Mouse (Mus musculus): ENCODE data around the gene Fam118b. TPM values are rescaled to one million over a fixed set of nuclear protein-coding genes. Genes with fewer than 3 reads are reported as not detected.

The Fam118b gene
- total and polyA plus RNA-seq, 3 experiments, result 13.8 to 15.9 (median 15.2) TPM

GRCm38 (mm10) chr9:35199772-35200471, 67.7 kb downstream of the Fam118b start, which contains the start of the genes Srpr and Tirap:
Gene Srpr (plus strand): TSS chr9:35200175.
Gene Tirap (minus strand): TSS chr9:35200291.
- Histone ChIP-seq H3K36me3 (ENCODE audit: control insufficient read depth, insufficient read depth, low read length) (no peaks in the 10 kb centered on the region), H3K27ac (peak within 1 kb of the TSS; percentile 83), H3K4me3 (peak within 1 kb of the TSS; percentile 60), H3K79me2 (replicated peaks; ENCODE audit: control insufficient read depth, insufficient read depth, low read length) (no peaks in the 10 kb centered on the region), H3K27me3 (ENCODE audit: control insufficient read depth, insufficient read depth, low read length) (no peaks in the 10 kb centered on the region), H3K9ac (ENCODE audit: low read depth, low read length) (peak within 1 kb of the TSS; percentile 90), H3K4me1 (ENCODE audit: control insufficient read depth, insufficient read depth, low read length) (peaks cover 4% of the 10 kb centered on the region)
- WGBS, result under 1% methylated on average over 44 of the region's 44 CpGs
- intact Hi-C loops (cut with DNase I), result loop anchor here (1.0 to 10.0 kb wide), 4 partner anchors 10 to 365 kb away; partner anchors contain the start of genes Cdon and Dcps
- no peak for TF ChIP-seq EP300 (IDR thresholded peaks at IDR 0.05; ENCODE audit: insufficient read depth, low read depth, low read length)
- TF ChIP-seq CTCF (IDR thresholded peaks at IDR 0.05), result peak; percentile 96
- no peak; the same call in 1 of the 2 replicates for TF ChIP-seq POLR2A (IDR thresholded peaks at IDR 0.05; ENCODE audit: insufficient read depth, low read depth, low read length)
- peak; percentile 94 to 96 for DNase-seq

GRCm38 (mm10) chr9:35198945-35199771, 68.4 kb downstream of the Fam118b start:
- no peak for DNase-seq
- 21% methylated on average over 18 of the region's 18 CpGs for WGBS
- Histone ChIP-seq H3K4me3 (peak overlapping the region; percentile 60), H3K79me2 (replicated peaks; ENCODE audit: control insufficient read depth, insufficient read depth, low read length) (no peaks in the 10 kb centered on the region), H3K27ac (peak overlapping the region; percentile 83), H3K4me1 (ENCODE audit: control insufficient read depth, insufficient read depth, low read length) (peaks cover 4% of the 10 kb centered on the region), H3K36me3 (ENCODE audit: control insufficient read depth, insufficient read depth, low read length) (no peaks in the 10 kb centered on the region), H3K9ac (ENCODE audit: low read depth, low read length) (peak overlapping the region; percentile 90), H3K27me3 (ENCODE audit: control insufficient read depth, insufficient read depth, low read length) (no peaks in the 10 kb centered on the region)
- TF ChIP-seq POLR2A (IDR thresholded peaks at IDR 0.05; ENCODE audit: insufficient read depth, low read depth, low read length) (no peak), EP300 (IDR thresholded peaks at IDR 0.05; ENCODE audit: insufficient read depth, low read depth, low read length) (no peak), CTCF (IDR thresholded peaks at IDR 0.05) (no peak)
- intact Hi-C loops (cut with DNase I), result loop anchor here (2.0 kb wide), 1 partner anchor 22 kb away; the partner anchor contains the start of gene Dcps

GRCm38 (mm10) chr9:35198351-35198750, 69.3 kb downstream of the Fam118b start:
- no peak for DNase-seq
- H3K27me3 ChIP-seq (ENCODE audit: control insufficient read depth, insufficient read depth, low read length), result no peaks in the 10 kb centered on the region
- H3K36me3 ChIP-seq (ENCODE audit: control insufficient read depth, insufficient read depth, low read length), result no peaks in the 10 kb centered on the region
- no peaks in the 10 kb centered on the region for H3K79me2 ChIP-seq (replicated peaks; ENCODE audit: control insufficient read depth, insufficient read depth, low read length)
- peaks cover 4% of the 10 kb centered on the region for H3K4me1 ChIP-seq (ENCODE audit: control insufficient read depth, insufficient read depth, low read length)
- WGBS, result 82% methylated on average over 10 of the region's 10 CpGs
- intact Hi-C loops (cut with DNase I), result loop anchor here (2.0 kb wide), 1 partner anchor 22 kb away; the partner anchor contains the start of gene Dcps
- H3K9ac ChIP-seq (ENCODE audit: low read depth, low read length), result no peak overlapping the region
- TF ChIP-seq POLR2A (IDR thresholded peaks at IDR 0.05; ENCODE audit: insufficient read depth, low read depth, low read length) (no peak), CTCF (IDR thresholded peaks at IDR 0.05) (no peak), EP300 (IDR thresholded peaks at IDR 0.05; ENCODE audit: insufficient read depth, low read depth, low read length) (no peak)
- H3K4me3 ChIP-seq, result no peak overlapping the region
- H3K27ac ChIP-seq, result no peak overlapping the region

GRCm38 (mm10) chr9:35197625-35198024, 70.0 kb downstream of the Fam118b start:
- 94% methylated on average over 3 of the region's 3 CpGs for WGBS
- intact Hi-C loops (cut with DNase I), result loop anchor here (2.0 kb wide), 1 partner anchor 21 kb away; the partner anchor contains the start of gene Dcps
- H3K27me3 ChIP-seq (ENCODE audit: control insufficient read depth, insufficient read depth, low read length), result no peaks in the 10 kb centered on the region
- H3K79me2 ChIP-seq (replicated peaks; ENCODE audit: control insufficient read depth, insufficient read depth, low read length), result no peaks in the 10 kb centered on the region
- no peaks in the 10 kb centered on the region for H3K36me3 ChIP-seq (ENCODE audit: control insufficient read depth, insufficient read depth, low read length)
- no peak overlapping the region for H3K4me3 ChIP-seq
- no peak overlapping the region for H3K9ac ChIP-seq (ENCODE audit: low read depth, low read length)
- H3K27ac ChIP-seq, result no peak overlapping the region
- DNase-seq, result no peak
- H3K4me1 ChIP-seq (ENCODE audit: control insufficient read depth, insufficient read depth, low read length), result peaks cover 4% of the 10 kb centered on the region
- TF ChIP-seq CTCF (IDR thresholded peaks at IDR 0.05) (no peak), EP300 (IDR thresholded peaks at IDR 0.05; ENCODE audit: insufficient read depth, low read depth, low read length) (no peak), POLR2A (IDR thresholded peaks at IDR 0.05; ENCODE audit: insufficient read depth, low read depth, low read length) (no peak)

- 95% methylated on average over 3 of the region's 3 CpGs for WGBS
- H3K36me3 ChIP-seq (ENCODE audit: control insufficient read depth, insufficient read depth, low read length), result no peaks in the 10 kb centered on the region
- no peak for DNase-seq
- H3K27ac ChIP-seq, result no peak overlapping the region
- no peak overlapping the region for H3K4me3 ChIP-seq
- H3K9ac ChIP-seq (ENCODE audit: low read depth, low read length), result no peak overlapping the region
- TF ChIP-seq POLR2A (IDR thresholded peaks at IDR 0.05; ENCODE audit: insufficient read depth, low read depth, low read length), result no peak
- no peak for TF ChIP-seq EP300 (IDR thresholded peaks at IDR 0.05; ENCODE audit: insufficient read depth, low read depth, low read length)
- TF ChIP-seq CTCF (IDR thresholded peaks at IDR 0.05), result no peak
- no peaks in the 10 kb centered on the region for H3K4me1 ChIP-seq (ENCODE audit: control insufficient read depth, insufficient read depth, low read length)
- intact Hi-C loops (cut with DNase I), result no loop called here
- no peaks in the 10 kb centered on the region for H3K27me3 ChIP-seq (ENCODE audit: control insufficient read depth, insufficient read depth, low read length)
- no peaks in the 10 kb centered on the region for H3K79me2 ChIP-seq (replicated peaks; ENCODE audit: control insufficient read depth, insufficient read depth, low read length)
Measured at GRCm38 (mm10) chr9:35194048-35194447, 73.6 kb downstream of the Fam118b start.
